Mouse (Mus musculus): ENCODE data around the gene Adpgk. TPM values are rescaled to one million over a fixed set of nuclear protein-coding genes. Genes with fewer than 3 reads are reported as not detected.

Gene Adpgk
- 52.6 and 59.3 TPM in 2 replicates for polyA plus RNA-seq (2011; ENCODE audit: insufficient read length, low read depth, missing spikeins)

- Histone ChIP-seq H3K27ac (ENCODE audit: insufficient read depth, low read length) (peak within 1 kb of the TSS; percentile 19), H3K4me1 (ENCODE audit: control insufficient read depth, insufficient read depth, low read length) (peaks cover 10% of the 10 kb centered on the region; the same call in 1 of the 2 replicates), H3K4me3 (ENCODE audit: insufficient read depth, low read length) (peak within 1 kb of the TSS; percentile 83)
- peak; percentile 81 for TF ChIP-seq CTCF (IDR thresholded peaks at IDR 0.05; ENCODE audit: borderline replicate concordance, insufficient read depth, low read length)
- TF ChIP-seq POLR2A (IDR thresholded peaks at IDR 0.05; ENCODE audit: low read depth, low read length) = peak; percentile 96
Measured at GRCm38 (mm10) chr9:59290957-59291687, at the start of gene Adpgk. TSS of gene Adpgk (plus strand) at chr9:59291558.

- TF ChIP-seq CTCF (IDR thresholded peaks at IDR 0.05; ENCODE audit: borderline replicate concordance, insufficient read depth, low read length) = no peak
- TF ChIP-seq POLR2A (IDR thresholded peaks at IDR 0.05; ENCODE audit: low read depth, low read length) = no peak
- Histone ChIP-seq H3K4me3 (ENCODE audit: insufficient read depth, low read length) (no peak overlapping the region), H3K4me1 (ENCODE audit: control insufficient read depth, insufficient read depth, low read length) (no peaks in the 10 kb centered on the region), H3K27ac (ENCODE audit: insufficient read depth, low read length) (no peak overlapping the region)
Measured at GRCm38 (mm10) chr9:59245181-59245580, 46.2 kb upstream of the Adpgk start.

- TF ChIP-seq POLR2A (IDR thresholded peaks at IDR 0.05; ENCODE audit: low read depth, low read length) = no peak
- no peak for TF ChIP-seq CTCF (IDR thresholded peaks at IDR 0.05; ENCODE audit: borderline replicate concordance, insufficient read depth, low read length)
- Histone ChIP-seq H3K4me3 (ENCODE audit: insufficient read depth, low read length) (no peak overlapping the region), H3K4me1 (ENCODE audit: control insufficient read depth, insufficient read depth, low read length) (no peaks in the 10 kb centered on the region), H3K27ac (ENCODE audit: insufficient read depth, low read length) (no peak overlapping the region)
Measured at GRCm38 (mm10) chr9:59246456-59247029, 44.8 kb upstream of the Adpgk start.

GRCm38 (mm10) chr9:59249359-59249758 is 42.0 kb upstream of the Adpgk start:
- TF ChIP-seq CTCF (IDR thresholded peaks at IDR 0.05; ENCODE audit: borderline replicate concordance, insufficient read depth, low read length) (no peak), POLR2A (IDR thresholded peaks at IDR 0.05; ENCODE audit: low read depth, low read length) (no peak)
- Histone ChIP-seq H3K4me1 (ENCODE audit: control insufficient read depth, insufficient read depth, low read length) (no peaks in the 10 kb centered on the region), H3K4me3 (ENCODE audit: insufficient read depth, low read length) (no peak overlapping the region), H3K27ac (ENCODE audit: insufficient read depth, low read length) (no peak overlapping the region)

GRCm38 (mm10) chr9:59250272-59250671 is 41.1 kb upstream of the Adpgk start:
- H3K4me1 ChIP-seq (ENCODE audit: control insufficient read depth, insufficient read depth, low read length) = no peaks in the 10 kb centered on the region
- H3K4me3 ChIP-seq (ENCODE audit: insufficient read depth, low read length) = no peak overlapping the region
- H3K27ac ChIP-seq (ENCODE audit: insufficient read depth, low read length) = no peak overlapping the region
- TF ChIP-seq CTCF (IDR thresholded peaks at IDR 0.05; ENCODE audit: borderline replicate concordance, insufficient read depth, low read length) = no peak
- TF ChIP-seq POLR2A (IDR thresholded peaks at IDR 0.05; ENCODE audit: low read depth, low read length) = no peak

GRCm38 (mm10) chr9:59254716-59255421 is 36.5 kb upstream of the Adpgk start:
- Histone ChIP-seq H3K4me1 (ENCODE audit: control insufficient read depth, insufficient read depth, low read length) (no peaks in the 10 kb centered on the region), H3K27ac (ENCODE audit: insufficient read depth, low read length) (no peak overlapping the region), H3K4me3 (ENCODE audit: insufficient read depth, low read length) (no peak overlapping the region)
- TF ChIP-seq CTCF (IDR thresholded peaks at IDR 0.05; ENCODE audit: borderline replicate concordance, insufficient read depth, low read length) = no peak
- no peak for TF ChIP-seq POLR2A (IDR thresholded peaks at IDR 0.05; ENCODE audit: low read depth, low read length)

- no peak overlapping the region for H3K4me3 ChIP-seq (ENCODE audit: insufficient read depth, low read length)
- H3K4me1 ChIP-seq (ENCODE audit: control insufficient read depth, insufficient read depth, low read length) = no peaks in the 10 kb centered on the region
- TF ChIP-seq CTCF (IDR thresholded peaks at IDR 0.05; ENCODE audit: borderline replicate concordance, insufficient read depth, low read length) = no peak
- no peak for TF ChIP-seq POLR2A (IDR thresholded peaks at IDR 0.05; ENCODE audit: low read depth, low read length)
- no peak overlapping the region for H3K27ac ChIP-seq (ENCODE audit: insufficient read depth, low read length)
Measured at GRCm38 (mm10) chr9:59259806-59260454, 31.4 kb upstream of the Adpgk start.

GRCm38 (mm10) chr9:59266332-59266731 is 25.0 kb upstream of the Adpgk start:
- TF ChIP-seq CTCF (IDR thresholded peaks at IDR 0.05; ENCODE audit: borderline replicate concordance, insufficient read depth, low read length) (no peak), POLR2A (IDR thresholded peaks at IDR 0.05; ENCODE audit: low read depth, low read length) (no peak)
- H3K4me1 ChIP-seq (ENCODE audit: control insufficient read depth, insufficient read depth, low read length) = no peaks in the 10 kb centered on the region
- no peak overlapping the region for H3K4me3 ChIP-seq (ENCODE audit: insufficient read depth, low read length)
- H3K27ac ChIP-seq (ENCODE audit: insufficient read depth, low read length) = no peak overlapping the region

GRCm38 (mm10) chr9:59269728-59270127 is 21.6 kb upstream of the Adpgk start:
- Histone ChIP-seq H3K4me3 (ENCODE audit: insufficient read depth, low read length) (no peak overlapping the region), H3K4me1 (ENCODE audit: control insufficient read depth, insufficient read depth, low read length) (no peaks in the 10 kb centered on the region), H3K27ac (ENCODE audit: insufficient read depth, low read length) (no peak overlapping the region)
- peak; percentile 25; the same call in 1 of the 2 replicates for TF ChIP-seq CTCF (IDR thresholded peaks at IDR 0.05; ENCODE audit: borderline replicate concordance, insufficient read depth, low read length)
- no peak for TF ChIP-seq POLR2A (IDR thresholded peaks at IDR 0.05; ENCODE audit: low read depth, low read length)
